Mouse (Mus musculus) liver, embryonic 14.5 days (tissue): ENCODE results near the gene Tlr9. TPM values are rescaled to one million over a fixed set of nuclear protein-coding genes. Genes with fewer than 3 reads are reported as not detected.

ENCODE experiments used
- ATAC-seq: fragments of 200-750 bp; cut with Nextera tagmentation; 2 replicates; pipeline ENCODE4 v1.8.0; 2017; ENCODE audit warnings: moderate number of reproducible peaks, mild to moderate bottlenecking, moderate library complexity; ENCODE audit not compliant: insufficient read depth
- DNase-seq, 3 experiments: peaks; one replicate each; pipeline ENCODE4 v3.0.0-alpha.2; 2012 to 2013; ENCODE audit warnings: low read depth in 3 of 3, low spot score in 3 of 3
- H3K27ac ChIP-seq: fragments of 300-500 bp; sonication (generic); 2 replicates; pipeline ENCODE4 v1.5.1; 2014; ENCODE audit warnings: moderate library complexity, mild to moderate bottlenecking, control low read depth, inconsistent platforms
- H3K27me3 ChIP-seq: fragments of 300-500 bp; sonication (generic); 2 replicates; pipeline ENCODE4 v1.6.1; 2014; ENCODE audit warnings: mild to moderate bottlenecking, low read length, moderate library complexity; ENCODE audit not compliant: control insufficient read depth, insufficient read depth
- H3K36me3 ChIP-seq: fragments of 300-500 bp; sonication (generic); replicated peaks from 2 replicates; pipeline ENCODE4 v1.6.1; 2014; ENCODE audit warnings: low read depth; ENCODE audit not compliant: control insufficient read depth, insufficient read depth
- H3K4me1 ChIP-seq, 2 experiments: fragments of 200-500 bp in 1 of 2; fragments of 300-500 bp in 1 of 2; sonication (generic) in 1 of 2; replicated peaks; 2 replicates each; pipeline ENCODE4 v1.6.1; 2012 to 2014; ENCODE audit warnings: antibody characterized with exemption in 1 of 2, inconsistent platforms in 1 of 2, low read length in 1 of 2; ENCODE audit not compliant: control insufficient read depth in 2 of 2, insufficient read depth in 2 of 2
- H3K4me2 ChIP-seq: fragments of 300-500 bp; sonication (generic); 2 replicates; pipeline ENCODE4 v1.6.1; 2014; ENCODE audit warnings: low read depth, mild to moderate bottlenecking, control low read depth, moderate library complexity
- H3K4me3 ChIP-seq, 2 experiments: fragments of 200-500 bp in 1 of 2; fragments of 300-500 bp in 1 of 2; sonication (generic) in 1 of 2; 2 replicates each; pipeline ENCODE4 v1.5.1; 2012 to 2014; ENCODE audit warnings: low read depth in 2 of 2, low read length in 2 of 2, mild to moderate bottlenecking in 2 of 2, control low read depth in 1 of 2, inconsistent platforms in 1 of 2, moderate library complexity in 1 of 2; ENCODE audit not compliant: insufficient read depth in 1 of 2
- H3K9ac ChIP-seq: fragments of 300-500 bp; sonication (generic); replicated peaks from 2 replicates; pipeline ENCODE4 v1.6.1; 2014; ENCODE audit warnings: mild to moderate bottlenecking, control low read depth, moderate library complexity
- H3K9me3 ChIP-seq: fragments of 300-500 bp; sonication (generic); 2 replicates; pipeline ENCODE4 v1.6.1; 2016; ENCODE audit warnings: low read length, mixed read lengths; ENCODE audit not compliant: control insufficient read depth
- CTCF ChIP-seq: IDR thresholded peaks from 2 replicates; pipeline ENCODE4 v1.5.1; 2016; ENCODE audit warnings: antibody characterized with exemption, low read depth, control low read depth
- EP300 ChIP-seq: IDR thresholded peaks from 2 replicates; pipeline ENCODE4 v1.6.1; 2016; ENCODE audit warnings: antibody characterized with exemption, low read depth
- WGBS: fragments of 180-500 bp; shearing (Covaris S2); extraction: QIAGEN DNeasy Blood & Tissue Kit; methylation state at CpG from one replicate; pipeline ENCODE4 v1.1.7; 2014; ENCODE audit not compliant: insufficient replicate concordance; 5-methylcytosine and 5-hydroxymethylcytosine counted together
- polyA plus RNA-seq, 2 experiments: library from polyadenylated mRNA; depleted of rRNA in 1 of 2; stranded (reverse) in 1 of 2; unstranded in 1 of 2; fragments of >200 nt; fragmentation: Nextera tagmentation in 1 of 2; extraction: Ambion mirVana in 1 of 2; gene quantifications; 2 replicates each; pipeline versions ENCODE4 v1.2.1 to v1.2.3; 2012 to 2014

The Tlr9 gene
- polyA plus RNA-seq, 2 experiments: 0.06 to 0.29 TPM

DNA sequence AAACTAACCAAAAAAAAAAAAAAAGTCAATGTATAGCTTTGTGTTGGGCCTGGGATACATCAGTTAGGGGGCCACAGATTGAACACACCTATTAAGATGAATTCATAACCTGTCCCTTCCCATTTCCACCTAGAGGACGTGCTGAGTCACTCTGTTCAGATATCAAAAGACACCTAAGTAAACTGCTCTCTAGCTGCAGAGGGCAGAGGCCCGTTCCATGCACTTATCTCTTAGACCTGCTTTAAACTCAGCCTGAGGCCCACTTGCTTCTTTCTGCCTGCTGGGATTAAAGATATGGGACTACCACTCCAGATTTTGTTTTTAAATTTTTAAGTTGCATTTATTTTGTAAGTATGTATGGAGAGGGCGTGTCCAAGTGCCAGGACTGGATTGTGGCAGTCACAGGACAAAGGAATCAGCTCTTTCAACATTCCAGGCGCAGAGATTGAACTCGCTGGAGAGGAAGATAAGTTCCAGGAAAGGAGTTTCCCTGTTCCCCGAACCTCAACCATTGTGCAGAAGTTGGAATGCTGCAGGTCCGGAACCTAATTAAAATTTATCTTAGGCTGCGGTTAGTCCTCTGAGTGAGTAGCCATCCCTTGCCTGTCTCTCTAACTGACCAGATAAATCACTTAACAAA is 5.5 kb downstream of the Tlr9 start:
- DNase-seq (no peak), ATAC-seq (no peak)
- no peaks in the 10 kb centered on the region for H3K36me3 ChIP-seq
- H3K4me2 ChIP-seq: no peak overlapping the region
- no peak overlapping the region for H3K9ac ChIP-seq
- no peak overlapping the region for H3K27ac ChIP-seq
- no peak overlapping the region for H3K4me3 ChIP-seq
- peaks cover 20% of the 10 kb centered on the region for H3K27me3 ChIP-seq
- peaks cover 0 to 9% of the 10 kb centered on the region in 2 experiments; a peak in 2 of 4 replicates for H3K4me1 ChIP-seq
- H3K9me3 ChIP-seq: no peaks in the 10 kb centered on the region
- TF ChIP-seq CTCF (no peak), EP300 (peak; percentile 38)
- WGBS: 41% methylated on average over 8 of the region's 8 CpGs

DNA sequence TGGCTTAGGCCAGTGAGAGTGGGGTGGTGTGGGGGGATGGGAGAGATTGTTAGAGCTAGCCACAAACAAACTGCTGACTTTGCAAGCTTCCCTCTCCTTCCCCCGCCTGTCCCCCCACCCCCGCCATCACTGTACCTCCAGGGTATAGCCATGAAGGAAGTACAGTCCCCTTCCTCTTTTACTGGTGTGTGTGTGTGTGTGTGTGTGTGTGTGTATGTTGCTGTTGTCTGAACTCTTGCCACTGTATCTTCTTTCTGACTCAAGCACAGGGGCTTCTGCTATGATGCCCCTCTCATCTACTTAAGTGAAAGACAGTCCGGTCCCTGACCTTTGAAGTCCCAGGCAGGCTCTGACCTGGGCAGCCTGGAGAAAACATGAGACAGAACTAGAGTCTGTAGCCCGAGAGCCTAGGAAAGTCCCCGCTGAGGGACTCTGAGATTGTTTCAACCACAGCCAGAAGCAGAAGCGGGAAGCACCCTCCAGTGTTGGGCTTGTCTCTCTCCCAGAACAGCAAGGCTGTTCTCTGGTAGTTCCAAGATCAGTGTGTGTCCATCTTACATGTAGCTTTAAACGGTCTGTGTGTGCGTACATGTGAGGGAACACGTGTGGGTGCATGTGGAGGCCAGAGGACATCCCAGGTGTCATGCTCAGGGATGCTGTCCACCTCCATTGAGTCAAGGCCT is 7.8 kb downstream of the Tlr9 start:
- H3K27me3 ChIP-seq: peaks cover 14% of the 10 kb centered on the region
- DNase-seq (no peak), ATAC-seq (peak; percentile 35; the same call in 1 of the 2 replicates)
- TF ChIP-seq EP300 (no peak), CTCF (peak; percentile 10; the same call in 1 of the 2 replicates)
- no peak overlapping the region for H3K27ac ChIP-seq
- 45% methylated on average over 9 of the region's 9 CpGs for WGBS
- H3K36me3 ChIP-seq: no peaks in the 10 kb centered on the region; the same call in 1 of the 2 replicates
- peaks cover 0 to 9% of the 10 kb centered on the region in 2 experiments; a peak in 2 of 4 replicates for H3K4me1 ChIP-seq
- H3K9ac ChIP-seq: no peak overlapping the region
- H3K4me3 ChIP-seq: no peak overlapping the region
- H3K4me2 ChIP-seq: no peak overlapping the region
- no peaks in the 10 kb centered on the region for H3K9me3 ChIP-seq

DNA sequence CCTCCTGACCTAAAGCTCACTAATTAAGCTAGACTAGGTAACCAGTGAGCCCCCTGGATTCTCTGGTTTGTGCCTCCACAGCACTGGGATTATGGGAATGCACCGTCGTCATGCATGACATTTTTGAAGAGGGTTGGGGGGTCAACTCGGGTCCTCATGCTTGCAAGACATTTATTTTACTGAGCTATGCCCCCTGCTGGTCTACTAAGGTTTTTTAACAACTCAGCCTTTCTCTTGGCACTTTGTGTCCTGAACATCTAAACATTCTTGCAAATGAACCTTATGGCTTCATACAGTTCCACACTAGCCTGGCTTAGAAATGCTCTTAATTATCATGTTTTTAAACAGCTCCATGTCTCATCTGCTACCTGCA is 8.3 kb downstream of the Tlr9 start:
- Histone ChIP-seq H3K4me2 (no peak overlapping the region), H3K27ac (no peak overlapping the region), H3K36me3 (no peaks in the 10 kb centered on the region; the same call in 1 of the 2 replicates), H3K9me3 (no peaks in the 10 kb centered on the region), H3K4me1 (peaks cover 0 to 9% of the 10 kb centered on the region in 2 experiments; a peak in 2 of 4 replicates), H3K9ac (no peak overlapping the region), H3K27me3 (peaks cover 9% of the 10 kb centered on the region), H3K4me3 (no peak overlapping the region)
- no peak for ATAC-seq
- no peak for DNase-seq
- WGBS: 16% methylated on average over 3 of the region's 3 CpGs
- TF ChIP-seq CTCF (0 out of 2 replicates have a peak, but pooled peaks have one; percentile 2), EP300 (no peak)

DNA sequence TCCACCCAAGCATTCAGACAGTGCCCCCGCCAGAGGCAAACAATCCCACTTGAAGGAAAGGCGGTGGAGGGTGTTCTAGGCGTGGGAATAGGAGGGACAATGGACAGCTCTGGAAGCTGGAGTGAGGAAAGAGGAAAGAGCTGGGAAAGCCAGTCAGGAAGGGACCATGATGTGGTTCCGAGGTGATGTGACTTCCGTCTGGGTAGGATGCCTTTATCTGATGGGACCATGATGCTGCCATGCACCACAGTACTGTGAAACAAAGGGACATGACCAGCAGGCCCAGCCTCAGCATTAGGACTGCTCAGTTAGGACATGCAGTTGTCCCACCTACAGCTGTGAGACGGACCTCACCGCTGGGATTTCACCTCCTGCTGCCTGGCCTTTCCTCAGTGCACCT is 8.8 kb downstream of the Tlr9 start:
- Histone ChIP-seq H3K36me3 (no peaks in the 10 kb centered on the region; the same call in 1 of the 2 replicates), H3K4me1 (peaks cover 0 to 9% of the 10 kb centered on the region in 2 experiments; a peak in 2 of 4 replicates), H3K4me2 (no peak overlapping the region), H3K9ac (no peak overlapping the region), H3K27ac (no peak overlapping the region), H3K4me3 (no peak overlapping the region), H3K27me3 (peaks cover 4% of the 10 kb centered on the region), H3K9me3 (no peaks in the 10 kb centered on the region)
- DNase-seq (no peak), ATAC-seq (no peak)
- 48% methylated on average over 7 of the region's 7 CpGs for WGBS
- TF ChIP-seq EP300 (no peak), CTCF (no peak)

DNA sequence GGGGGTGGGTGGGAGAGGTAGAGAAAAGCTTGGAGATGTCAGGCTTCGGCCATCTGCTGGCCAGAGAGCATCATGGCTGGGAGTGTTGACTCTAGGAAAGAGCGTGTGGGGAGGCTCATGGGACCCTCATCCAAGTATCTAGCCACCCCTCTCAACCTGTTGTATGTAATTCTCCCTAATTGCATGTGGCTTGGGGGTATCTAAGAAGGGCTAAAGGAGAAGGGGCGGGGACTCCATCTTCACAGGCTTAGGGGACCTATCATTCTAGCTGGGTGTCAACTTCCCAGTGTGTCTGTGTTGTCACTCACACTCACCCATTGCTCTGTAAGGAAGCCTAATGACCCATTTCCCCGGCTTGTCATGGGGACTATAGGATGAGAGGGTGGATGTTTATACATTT is 9.4 kb downstream of the Tlr9 start:
- peaks cover 0 to 9% of the 10 kb centered on the region in 2 experiments; a peak in 2 of 4 replicates for H3K4me1 ChIP-seq
- no peak for DNase-seq
- no peak overlapping the region for H3K9ac ChIP-seq
- no peaks in the 10 kb centered on the region for H3K9me3 ChIP-seq
- 61% methylated on average over 4 of the region's 4 CpGs for WGBS
- no peaks in the 10 kb centered on the region for H3K27me3 ChIP-seq
- no peak overlapping the region for H3K4me2 ChIP-seq
- H3K4me3 ChIP-seq: no peak overlapping the region
- no peaks in the 10 kb centered on the region; the same call in 1 of the 2 replicates for H3K36me3 ChIP-seq
- no peak overlapping the region for H3K27ac ChIP-seq
- TF ChIP-seq EP300: no peak
- TF ChIP-seq CTCF: no peak
- no peak for ATAC-seq
